Mouse (Mus musculus): Measurements from ENCODE around the gene Atp5b. TPM values are rescaled to one million over a fixed set of nuclear protein-coding genes. Genes with fewer than 3 reads are reported as not detected.
"Not testable (repeated sequence)": the region's sequence is repeated elsewhere in the genome, so short reads cannot be mapped to it uniquely, and the experiment has no call there.

Atp5b gene
- polyA plus RNA-seq, 1 experiment from 2014 or later = 4,523 TPM

DNA sequence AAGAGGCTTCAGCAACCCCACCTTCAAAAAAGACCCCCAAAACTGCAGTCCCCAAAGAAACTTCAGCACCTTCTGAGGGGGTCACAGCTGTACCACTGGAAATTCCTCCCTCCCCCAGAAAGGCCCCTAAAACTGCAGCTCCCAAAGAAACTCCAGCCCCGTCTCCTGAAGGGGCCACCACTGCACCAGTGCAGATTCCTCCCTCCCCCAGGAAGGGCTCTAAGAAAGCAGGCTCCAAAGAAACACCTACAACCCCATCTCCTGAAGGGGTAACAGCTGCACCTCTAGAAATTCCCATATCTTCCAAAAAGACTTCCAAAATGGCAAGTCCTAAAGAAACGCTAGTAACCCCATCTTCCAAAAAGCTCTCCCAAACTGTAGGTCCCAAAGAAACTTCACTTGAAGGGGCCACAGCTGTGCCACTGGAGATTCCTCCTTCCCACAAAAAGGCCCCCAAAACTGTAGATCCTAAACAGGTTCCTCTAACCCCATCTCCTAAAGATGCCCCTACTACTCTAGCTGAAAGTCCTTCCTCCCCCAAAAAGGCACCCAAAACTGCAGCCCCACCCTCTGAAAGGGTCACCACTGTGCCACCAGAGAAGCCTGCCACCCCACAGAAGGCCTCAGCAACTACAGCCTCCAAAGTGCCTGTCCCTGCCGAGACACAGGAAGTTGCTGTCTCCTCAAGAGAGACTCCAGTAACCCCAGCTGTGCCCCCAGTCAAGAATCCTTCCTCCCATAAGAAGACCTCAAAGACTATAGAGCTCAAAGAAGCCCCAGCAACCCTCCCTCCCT is 39.8 kb upstream of the Atp5b start:
- Histone ChIP-seq H3K27ac (ENCODE audit: low read depth, low read length) (peak overlapping the region; percentile 51), H3K4me3 (ENCODE audit: low read depth, low read length) (0 out of 2 replicates have a peak overlapping the region, but pooled peaks have one; percentile 10), H3K27me3 (ENCODE audit: control insufficient read depth, insufficient read depth, low read length) (no peaks in the 10 kb centered on the region), H3K9me3 (replicated peaks; ENCODE audit: control insufficient read depth, low read length) (no peaks in the 10 kb centered on the region), H3K4me2 (peak overlapping the region; percentile 20), H3K4me1 (ENCODE audit: control insufficient read depth, insufficient read depth, low read length) (peaks cover 53% of the 10 kb centered on the region), H3K9ac (ENCODE audit: low read depth, low read length) (peak overlapping the region; percentile 43; the same call in 1 of the 2 replicates), H3K36me3 (ENCODE audit: control insufficient read depth, insufficient read depth, low read length) (peaks cover 29% of the 10 kb centered on the region)
- no peak for ATAC-seq (replicated peaks; ENCODE audit: insufficient number of reproducible peaks, low FRiP score, low TSS enrichment)
- 43% methylated on average over 3 of the region's 3 CpGs for WGBS (ENCODE audit: insufficient replicate concordance)

DNA sequence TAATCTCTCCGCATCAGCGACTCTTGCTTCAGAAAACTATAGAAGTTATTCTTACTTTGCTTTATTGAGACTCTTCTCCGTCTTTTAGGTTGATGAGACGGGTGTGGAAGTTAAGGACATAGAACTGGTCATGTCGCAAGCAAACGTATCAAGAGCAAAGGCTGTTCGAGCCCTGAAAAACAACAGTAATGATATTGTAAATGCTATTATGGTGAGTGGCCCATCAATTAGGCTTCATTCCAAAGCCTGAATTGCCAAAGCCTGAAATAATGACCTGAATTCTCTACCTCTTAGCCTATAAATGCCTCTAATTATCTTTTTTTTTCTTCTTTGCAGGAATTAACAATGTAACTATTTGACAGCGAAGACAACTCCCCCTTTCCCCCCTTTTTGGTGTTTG is 34.9 kb upstream of the Atp5b start:
- WGBS (ENCODE audit: insufficient replicate concordance) = 94% methylated on average over 8 of the region's 8 CpGs
- ATAC-seq (replicated peaks; ENCODE audit: insufficient number of reproducible peaks, low FRiP score, low TSS enrichment) = no peak
- Histone ChIP-seq H3K27me3 (ENCODE audit: control insufficient read depth, insufficient read depth, low read length) (no peaks in the 10 kb centered on the region), H3K4me2 (no peak overlapping the region), H3K4me3 (ENCODE audit: low read depth, low read length) (no peak overlapping the region), H3K27ac (ENCODE audit: low read depth, low read length) (no peak overlapping the region), H3K4me1 (ENCODE audit: control insufficient read depth, insufficient read depth, low read length) (peaks cover 19% of the 10 kb centered on the region), H3K36me3 (ENCODE audit: control insufficient read depth, insufficient read depth, low read length) (peaks cover 38% of the 10 kb centered on the region), H3K9me3 (replicated peaks; ENCODE audit: control insufficient read depth, low read length) (no peaks in the 10 kb centered on the region), H3K9ac (ENCODE audit: low read depth, low read length) (no peak overlapping the region)

DNA sequence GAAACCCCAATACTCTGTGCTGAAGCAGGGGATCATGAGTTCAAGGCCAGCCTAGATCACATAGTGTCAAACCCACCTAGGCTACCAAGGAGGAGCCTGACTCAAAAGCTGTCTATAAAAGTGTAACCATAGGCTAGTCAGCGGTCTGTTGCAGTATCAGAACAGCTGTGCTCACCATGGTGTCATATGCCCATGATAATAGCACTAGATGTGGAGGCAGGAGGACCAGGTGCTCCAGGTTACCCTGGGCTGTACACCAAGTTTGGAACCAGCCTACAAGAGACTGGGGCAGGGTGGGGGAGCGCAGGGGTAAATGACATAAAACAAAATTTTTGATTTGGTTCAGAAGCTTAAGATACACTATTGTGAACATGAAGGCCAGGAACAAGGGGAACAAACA is 33.3 kb upstream of the Atp5b start:
- no peak overlapping the region for H3K4me3 ChIP-seq (ENCODE audit: low read depth, low read length)
- H3K4me2 ChIP-seq = no peak overlapping the region
- H3K4me1 ChIP-seq (ENCODE audit: control insufficient read depth, insufficient read depth, low read length) = peaks cover 3% of the 10 kb centered on the region
- 98% methylated on average over 2 of the region's 2 CpGs for WGBS (ENCODE audit: insufficient replicate concordance)
- H3K36me3 ChIP-seq (ENCODE audit: control insufficient read depth, insufficient read depth, low read length) = peaks cover 31% of the 10 kb centered on the region
- no peaks in the 10 kb centered on the region for H3K9me3 ChIP-seq (replicated peaks; ENCODE audit: control insufficient read depth, low read length)
- no peak for ATAC-seq (replicated peaks; ENCODE audit: insufficient number of reproducible peaks, low FRiP score, low TSS enrichment)
- H3K27me3 ChIP-seq (ENCODE audit: control insufficient read depth, insufficient read depth, low read length) = no peaks in the 10 kb centered on the region
- H3K9ac ChIP-seq (ENCODE audit: low read depth, low read length) = no peak overlapping the region
- no peak overlapping the region for H3K27ac ChIP-seq (ENCODE audit: low read depth, low read length)

DNA sequence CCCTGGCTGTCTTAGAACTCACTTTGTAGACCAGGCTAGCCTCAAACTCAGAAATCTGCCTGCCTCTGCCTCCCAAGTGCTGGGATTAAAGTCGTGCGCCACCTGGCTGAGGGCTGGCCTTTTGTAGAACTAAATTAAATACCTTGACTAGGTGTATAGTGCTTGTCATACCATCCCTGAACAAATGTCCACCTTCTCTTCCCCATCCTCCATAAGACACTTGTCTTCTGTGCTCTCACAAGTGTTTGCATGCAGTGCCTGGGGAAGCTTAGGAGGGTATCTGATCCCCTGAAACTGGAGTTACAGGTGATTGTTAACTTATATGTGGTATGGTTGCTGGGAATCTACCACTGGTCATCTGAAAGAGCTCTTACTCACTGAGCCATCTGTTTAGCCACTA is 32.7 kb upstream of the Atp5b start:
- no peaks in the 10 kb centered on the region for H3K27me3 ChIP-seq (ENCODE audit: control insufficient read depth, insufficient read depth, low read length)
- no peak overlapping the region for H3K4me2 ChIP-seq
- no peak overlapping the region for H3K9ac ChIP-seq (ENCODE audit: low read depth, low read length)
- no peak overlapping the region for H3K27ac ChIP-seq (ENCODE audit: low read depth, low read length)
- H3K4me1 ChIP-seq (ENCODE audit: control insufficient read depth, insufficient read depth, low read length) = no peaks in the 10 kb centered on the region
- H3K9me3 ChIP-seq (replicated peaks; ENCODE audit: control insufficient read depth, low read length) = no peaks in the 10 kb centered on the region
- H3K4me3 ChIP-seq (ENCODE audit: low read depth, low read length) = no peak overlapping the region
- 84% methylated on average over 2 of the region's 2 CpGs for WGBS (ENCODE audit: insufficient replicate concordance)
- peaks cover 27% of the 10 kb centered on the region for H3K36me3 ChIP-seq (ENCODE audit: control insufficient read depth, insufficient read depth, low read length)
- no peak for ATAC-seq (replicated peaks; ENCODE audit: insufficient number of reproducible peaks, low FRiP score, low TSS enrichment)

DNA sequence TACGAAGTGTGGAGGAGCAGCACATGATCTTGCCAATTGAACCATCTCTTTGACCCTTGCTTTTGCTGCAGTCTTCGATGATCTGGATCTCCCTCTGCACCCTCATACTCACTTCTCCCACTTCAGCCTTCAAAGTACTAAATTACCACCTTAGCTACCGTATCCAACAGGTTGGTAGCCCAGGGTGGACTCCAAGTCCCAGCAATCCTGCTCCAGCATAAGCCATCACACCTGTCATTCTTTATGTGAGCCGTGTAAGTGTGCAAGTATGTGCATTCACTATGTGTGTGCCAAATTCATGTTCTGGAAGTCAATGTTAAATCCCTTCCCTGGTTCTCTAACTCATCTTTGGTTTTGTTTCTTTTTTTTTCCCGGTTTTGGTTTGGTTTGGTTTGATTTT is 31.5 kb upstream of the Atp5b start:
- 94% methylated on average over 5 of the region's 5 CpGs for WGBS (ENCODE audit: insufficient replicate concordance)
- Histone ChIP-seq H3K4me1 (ENCODE audit: control insufficient read depth, insufficient read depth, low read length) (no peaks in the 10 kb centered on the region), H3K4me3 (ENCODE audit: low read depth, low read length) (no peak overlapping the region), H3K4me2 (no peak overlapping the region), H3K36me3 (ENCODE audit: control insufficient read depth, insufficient read depth, low read length) (peaks cover 19% of the 10 kb centered on the region), H3K27ac (ENCODE audit: low read depth, low read length) (no peak overlapping the region), H3K9me3 (replicated peaks; ENCODE audit: control insufficient read depth, low read length) (no peaks in the 10 kb centered on the region), H3K27me3 (ENCODE audit: control insufficient read depth, insufficient read depth, low read length) (no peaks in the 10 kb centered on the region), H3K9ac (ENCODE audit: low read depth, low read length) (no peak overlapping the region)
- ATAC-seq (replicated peaks; ENCODE audit: insufficient number of reproducible peaks, low FRiP score, low TSS enrichment) = no peak

DNA sequence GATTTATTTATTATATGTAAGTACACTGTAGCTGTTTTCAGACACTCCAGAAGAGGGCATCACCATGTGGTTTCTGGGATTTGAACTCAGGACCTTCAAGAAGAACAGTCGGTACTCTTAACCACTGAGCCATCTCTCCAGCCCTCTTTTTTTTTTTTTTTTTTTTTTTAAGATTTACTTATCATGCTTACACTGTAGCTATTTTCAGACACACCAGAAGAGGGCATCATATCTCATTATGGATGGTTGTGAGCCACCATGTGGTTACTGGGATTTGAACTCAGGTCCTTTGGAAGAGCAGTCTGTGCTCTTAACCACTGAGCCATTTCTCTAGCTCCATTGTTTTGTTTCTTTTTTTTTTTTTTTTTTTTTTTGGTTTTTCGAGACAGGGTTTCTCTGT is 30.9 kb upstream of the Atp5b start:
- not testable (repeated sequence) for H3K4me1 ChIP-seq (ENCODE audit: control insufficient read depth, insufficient read depth, low read length); H3K9ac ChIP-seq (ENCODE audit: low read depth, low read length); H3K9me3 ChIP-seq (replicated peaks; ENCODE audit: control insufficient read depth, low read length); H3K4me3 ChIP-seq (ENCODE audit: low read depth, low read length); H3K27me3 ChIP-seq (ENCODE audit: control insufficient read depth, insufficient read depth, low read length); ATAC-seq (replicated peaks; ENCODE audit: insufficient number of reproducible peaks, low FRiP score, low TSS enrichment); H3K27ac ChIP-seq (ENCODE audit: low read depth, low read length); H3K4me2 ChIP-seq
- peaks cover 14% of the 10 kb centered on the region for H3K36me3 ChIP-seq (ENCODE audit: control insufficient read depth, insufficient read depth, low read length)
- WGBS (ENCODE audit: insufficient replicate concordance) = 88% methylated on average over 1 of the region's 2 CpGs

DNA sequence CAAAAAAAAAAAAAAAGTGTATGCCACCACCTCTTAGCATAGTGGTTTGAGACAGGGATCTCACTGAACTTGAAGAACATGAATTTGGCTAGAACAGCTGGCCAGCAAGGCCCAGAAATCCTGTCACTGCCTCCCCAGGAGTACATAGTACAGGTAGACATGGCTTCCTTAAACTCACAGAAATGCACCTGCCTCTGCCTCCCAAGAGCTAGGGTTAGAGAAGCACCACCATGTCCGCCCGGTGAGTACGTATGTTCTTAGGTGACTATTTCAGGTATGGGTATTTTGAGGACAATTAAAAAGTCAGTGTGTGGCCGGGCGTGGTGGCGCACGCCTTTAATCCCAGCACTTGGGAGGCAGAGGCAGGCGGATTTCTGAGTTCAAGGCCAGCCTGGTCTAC is 30.1 kb upstream of the Atp5b start:
- peaks cover 14% of the 10 kb centered on the region for H3K36me3 ChIP-seq (ENCODE audit: control insufficient read depth, insufficient read depth, low read length)
- no peaks in the 10 kb centered on the region for H3K9me3 ChIP-seq (replicated peaks; ENCODE audit: control insufficient read depth, low read length)
- H3K4me3 ChIP-seq (ENCODE audit: low read depth, low read length) = no peak overlapping the region
- H3K27ac ChIP-seq (ENCODE audit: low read depth, low read length) = no peak overlapping the region
- H3K4me1 ChIP-seq (ENCODE audit: control insufficient read depth, insufficient read depth, low read length) = peaks cover 5% of the 10 kb centered on the region; the same call in 1 of the 2 replicates
- no peaks in the 10 kb centered on the region for H3K27me3 ChIP-seq (ENCODE audit: control insufficient read depth, insufficient read depth, low read length)
- ATAC-seq (replicated peaks; ENCODE audit: insufficient number of reproducible peaks, low FRiP score, low TSS enrichment) = no peak
- H3K9ac ChIP-seq (ENCODE audit: low read depth, low read length) = no peak overlapping the region
- WGBS (ENCODE audit: insufficient replicate concordance) = 92% methylated on average over 8 of the region's 8 CpGs
- no peak overlapping the region for H3K4me2 ChIP-seq

DNA sequence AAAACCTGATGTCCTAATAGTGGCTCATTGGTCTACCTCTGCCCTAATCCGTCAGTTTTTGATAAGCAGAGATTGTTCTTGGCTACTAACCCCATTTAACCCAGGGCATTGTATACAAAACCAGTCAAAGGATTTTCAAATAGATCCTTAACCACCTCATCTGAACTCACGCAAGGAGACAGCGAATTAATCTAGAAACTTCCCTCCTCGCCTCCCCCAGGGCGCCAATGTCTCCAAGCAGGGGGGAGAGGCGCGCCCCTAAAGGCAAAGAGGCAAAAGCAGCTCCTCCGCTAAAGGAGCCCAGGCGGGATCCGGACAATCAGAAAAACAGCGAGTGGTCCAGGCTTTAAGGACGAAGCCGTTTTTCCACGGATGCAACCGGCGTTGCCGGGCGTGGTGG is 24.9 kb upstream of the Atp5b start:
- H3K9me3 ChIP-seq (replicated peaks; ENCODE audit: control insufficient read depth, low read length) = no peaks in the 10 kb centered on the region
- H3K36me3 ChIP-seq (ENCODE audit: control insufficient read depth, insufficient read depth, low read length) = no peaks in the 10 kb centered on the region; the same call in 1 of the 2 replicates
- H3K4me2 ChIP-seq = peak overlapping the region; percentile 86
- H3K27me3 ChIP-seq (ENCODE audit: control insufficient read depth, insufficient read depth, low read length) = no peaks in the 10 kb centered on the region
- H3K27ac ChIP-seq (ENCODE audit: low read depth, low read length) = peak overlapping the region; percentile 99
- peak overlapping the region; percentile 97 for H3K4me3 ChIP-seq (ENCODE audit: low read depth, low read length)
- ATAC-seq (replicated peaks; ENCODE audit: insufficient number of reproducible peaks, low FRiP score, low TSS enrichment) = no peak; the same call in 1 of the 2 replicates
- peaks cover 12% of the 10 kb centered on the region; the same call in 1 of the 2 replicates for H3K4me1 ChIP-seq (ENCODE audit: control insufficient read depth, insufficient read depth, low read length)
- under 1% methylated on average over 18 of the region's 18 CpGs for WGBS (ENCODE audit: insufficient replicate concordance)
- peak overlapping the region; percentile 98 for H3K9ac ChIP-seq (ENCODE audit: low read depth, low read length)
